Mouse (Mus musculus): ENCODE data around the gene Pole3.
"Not testable (repeated sequence)": the region's sequence is repeated elsewhere in the genome, so short reads cannot be mapped to it uniquely, and the experiment has no call there.

Gene Pole3

GRCm38 (mm10) chr4:62487172-62487571 is 37.7 kb downstream of the Pole3 start:
- no peak for DNase-seq (ENCODE audit: low spot score)

DNA sequence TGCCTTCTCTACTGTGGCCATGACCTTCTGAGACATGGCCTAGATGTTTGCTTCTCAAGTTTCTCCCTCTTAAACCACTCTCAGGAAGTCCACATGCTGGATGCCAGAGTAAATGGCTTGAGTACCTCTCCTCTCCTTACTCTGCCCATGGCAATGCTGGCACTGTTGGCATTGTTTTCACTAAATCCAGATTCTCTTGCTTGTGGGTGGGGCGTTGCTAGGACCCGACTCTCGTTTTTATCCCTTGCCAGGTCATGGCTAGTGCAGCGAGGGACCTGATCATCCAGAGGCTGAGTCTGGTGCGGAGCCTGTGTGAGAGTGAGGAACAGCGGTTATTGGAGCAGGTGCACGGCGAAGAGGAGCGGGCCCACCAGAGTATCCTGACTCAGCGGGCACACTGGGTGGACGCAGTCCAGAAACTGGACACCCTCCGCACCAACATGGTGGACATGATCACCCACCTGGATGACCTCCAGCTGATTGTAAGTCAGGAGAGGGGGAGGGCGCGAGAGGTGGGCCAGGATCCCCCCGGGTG is 38.6 kb downstream of the Pole3 start:
- DNase-seq (ENCODE audit: low spot score), result no peak

GRCm38 (mm10) chr4:62485450-62486161 is 39.3 kb downstream of the Pole3 start:
- DNase-seq (ENCODE audit: low spot score), result no peak

GRCm38 (mm10) chr4:62484928-62485327 is 39.9 kb downstream of the Pole3 start:
- no peak for DNase-seq (ENCODE audit: low spot score)

GRCm38 (mm10) chr4:62480709-62481605 is 43.9 kb downstream of the Pole3 start:
- no peak for DNase-seq (ENCODE audit: low spot score)

GRCm38 (mm10) chr4:62479937-62480708 is 44.7 kb downstream of the Pole3 start, which contains the start of gene Bspry:
Gene Bspry, plus strand, starts transcription at chr4:62480053.
- peak; percentile 70 for DNase-seq (ENCODE audit: low spot score)

GRCm38 (mm10) chr4:62479593-62479936 is 45.3 kb downstream of the Pole3 start:
- DNase-seq (ENCODE audit: low spot score), result not testable (repeated sequence)

DNA sequence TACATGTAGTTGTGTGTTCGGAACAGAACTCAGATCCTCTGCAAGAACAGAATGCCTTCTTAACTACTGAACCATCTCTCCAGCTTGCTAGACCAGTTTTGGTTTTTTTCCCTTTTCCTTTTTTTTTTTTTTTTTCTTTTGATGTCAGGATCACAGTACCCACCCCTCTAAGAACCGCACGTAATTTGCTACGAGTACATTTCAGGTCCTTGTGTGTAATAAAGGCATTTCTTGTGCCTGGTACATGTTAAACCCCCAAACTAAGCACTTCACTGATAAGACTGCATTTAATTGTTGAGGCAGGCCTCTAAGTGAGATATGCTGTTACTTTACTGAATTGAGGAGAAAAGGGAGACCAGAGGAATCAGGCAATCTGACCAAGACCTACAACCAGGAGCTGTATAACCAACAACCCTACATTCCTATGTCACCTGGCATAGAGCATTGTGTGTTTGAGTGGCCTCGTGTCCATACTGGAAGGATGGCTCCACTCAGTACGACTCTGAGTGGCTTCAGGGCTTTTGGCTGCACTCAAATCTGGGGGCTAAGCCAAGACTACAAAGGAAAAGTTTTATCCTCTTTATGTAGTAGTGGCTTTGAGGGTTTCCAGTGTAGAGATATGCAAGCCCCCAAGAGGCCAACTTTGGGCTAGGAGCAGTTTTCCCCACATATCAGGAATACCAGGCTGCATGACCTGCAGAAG is 47.2 kb downstream of the Pole3 start:
- no peak for DNase-seq (ENCODE audit: low spot score)

DNA sequence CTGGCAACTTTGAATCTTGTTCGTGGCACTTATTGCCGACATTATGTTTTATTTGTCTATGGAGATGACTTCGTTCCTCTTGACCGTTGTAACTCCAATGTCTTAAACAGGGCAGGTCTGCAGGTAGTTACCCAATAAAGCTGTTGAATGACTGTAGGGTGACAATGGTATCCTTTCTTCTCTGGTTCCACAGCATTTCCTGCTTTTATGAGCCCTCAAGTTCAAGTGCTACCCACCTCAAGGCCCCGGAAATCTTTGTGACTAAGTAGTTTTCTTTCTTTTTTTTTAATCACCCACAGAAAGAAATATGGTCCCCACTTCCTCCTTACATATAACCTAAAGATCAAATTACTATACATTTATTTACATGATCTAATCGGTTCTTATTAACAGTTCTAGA is 49.1 kb downstream of the Pole3 start:
- DNase-seq (ENCODE audit: low spot score), result no peak

DNA sequence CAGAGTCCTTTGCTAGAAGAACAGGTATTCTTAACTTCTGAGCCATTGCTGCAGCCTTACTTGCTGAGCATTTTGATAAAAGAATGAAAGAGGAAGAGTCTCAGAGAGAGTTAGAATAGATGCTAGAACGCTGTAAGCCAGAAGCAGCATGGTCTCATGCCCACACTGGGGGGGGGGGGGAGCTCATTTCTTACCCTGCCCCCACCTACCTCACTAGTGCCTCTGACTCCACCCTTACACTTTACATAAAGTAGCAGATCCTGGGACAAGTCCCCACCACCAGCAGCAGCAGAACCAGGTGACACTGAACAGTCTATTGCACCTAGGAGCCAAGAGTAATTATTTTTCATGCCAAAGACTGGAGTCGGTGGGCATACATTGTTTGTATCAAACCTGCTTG is 49.7 kb downstream of the Pole3 start:
- no peak for DNase-seq (ENCODE audit: low spot score)

Data from testis, postnatal 10 days (tissue).